Mouse (Mus musculus) left cerebral cortex, postnatal 36 days (tissue): ENCODE measurements around the gene Satb1. TPM values are rescaled to one million over a fixed set of nuclear protein-coding genes. Genes with fewer than 3 reads are reported as not detected.

Source experiments
- DNase-seq, 2 experiments: peaks; one replicate each; pipeline ENCODE4 v3.0.0; 2021 to 2022; ENCODE audit warnings: low spot score in 2 of 2, mixed read lengths in 1 of 2
- intact Hi-C: fragments of 180-260 bp; cut with DNase I; formaldehyde crosslinking; loops from one replicate; pipeline ENCODE4 v1.15.1; 2025
- total RNA-seq, 2 experiments: library from RNA; stranded (reverse); gene quantifications; 2 replicates each; pipeline ENCODE4 v1.2.3; 2021

Gene Satb1
- total RNA-seq, 2 experiments from 2014 or later: 112 to 150 TPM

- no peak for DNase-seq
- intact Hi-C loops: loop anchor here (10.0 kb wide), 1 partner anchor 634 kb away; no protein-coding TSS in a partner anchor
These were observed 1.9 kb downstream of the Satb1 start for GRCm38 (mm10) chr17:51831121-51831701.

GRCm38 (mm10) chr17:51829436-51829835 lies 3.7 kb downstream of the Satb1 start:
- intact Hi-C loops: no loop called here
- no peak for DNase-seq

- intact Hi-C loops: no loop called here
- no peak for DNase-seq
These were observed 5.1 kb downstream of the Satb1 start for GRCm38 (mm10) chr17:51827922-51828410.

GRCm38 (mm10) chr17:51826461-51826860 lies 6.6 kb downstream of the Satb1 start:
- peak in 1 of 2 experiments; percentile 31 for DNase-seq
- intact Hi-C loops: no loop called here

GRCm38 (mm10) chr17:51814301-51814700 lies 18.8 kb downstream of the Satb1 start:
- DNase-seq: no peak
- intact Hi-C loops: no loop called here

GRCm38 (mm10) chr17:51813784-51814120 lies 19.3 kb downstream of the Satb1 start:
- no peak for DNase-seq
- intact Hi-C loops: no loop called here

- peak; percentile 55 to 69 for DNase-seq
- intact Hi-C loops: no loop called here
These were observed 19.9 kb downstream of the Satb1 start for GRCm38 (mm10) chr17:51812942-51813783.

GRCm38 (mm10) chr17:51812261-51812941 lies 20.7 kb downstream of the Satb1 start:
- DNase-seq: peak in 1 of 2 experiments; percentile 36
- intact Hi-C loops: no loop called here

GRCm38 (mm10) chr17:51811911-51812260 lies 21.2 kb downstream of the Satb1 start:
- intact Hi-C loops: no loop called here
- no peak for DNase-seq

- intact Hi-C loops: no loop called here
- DNase-seq: no peak
These were observed 21.8 kb downstream of the Satb1 start for GRCm38 (mm10) chr17:51811086-51811868.

GRCm38 (mm10) chr17:51807429-51807828 lies 25.7 kb downstream of the Satb1 start:
- DNase-seq: no peak

GRCm38 (mm10) chr17:51806124-51806960 lies 26.7 kb downstream of the Satb1 start:
- intact Hi-C loops: no loop called here
- peak; percentile 53 to 55 for DNase-seq

More at GRCm38 (mm10) chr17:51807429-51807828, 25.7 kb downstream of the Satb1 start:
- intact Hi-C loops: no loop called here

GRCm38 (mm10) chr17:51800208-51800607 lies 32.9 kb downstream of the Satb1 start:
- intact Hi-C loops: no loop called here
- DNase-seq: no peak

GRCm38 (mm10) chr17:51796459-51796858 lies 36.6 kb downstream of the Satb1 start:
- intact Hi-C loops: no loop called here
- no peak for DNase-seq

GRCm38 (mm10) chr17:51791226-51791625 lies 41.9 kb downstream of the Satb1 start:
- no peak for DNase-seq
- intact Hi-C loops: no loop called here

- intact Hi-C loops: no loop called here
- DNase-seq: no peak
These were observed 42.6 kb downstream of the Satb1 start for GRCm38 (mm10) chr17:51790387-51791060.

GRCm38 (mm10) chr17:51789777-51790176 lies 43.3 kb downstream of the Satb1 start:
- intact Hi-C loops: no loop called here

GRCm38 (mm10) chr17:51789098-51789497 lies 44.0 kb downstream of the Satb1 start:
- intact Hi-C loops: no loop called here
- DNase-seq: no peak

More at GRCm38 (mm10) chr17:51789777-51790176, 43.3 kb downstream of the Satb1 start:
- DNase-seq: no peak
